Mouse (Mus musculus) c-Kit-positive CD71-negative TER-119-negative erythroid progenitor cells, embryonic 14.5 days (primary cell): ENCODE data around the gene Rab11a.
"Not testable (repeated sequence)": the region's sequence is repeated elsewhere in the genome, so short reads cannot be mapped to it uniquely, and the experiment has no call there.

Source experiments
- DNase-seq: peaks from one replicate; pipeline ENCODE4 v3.0.0-alpha.2; 2013; ENCODE audit warnings: low read depth

Gene Rab11a

DNA sequence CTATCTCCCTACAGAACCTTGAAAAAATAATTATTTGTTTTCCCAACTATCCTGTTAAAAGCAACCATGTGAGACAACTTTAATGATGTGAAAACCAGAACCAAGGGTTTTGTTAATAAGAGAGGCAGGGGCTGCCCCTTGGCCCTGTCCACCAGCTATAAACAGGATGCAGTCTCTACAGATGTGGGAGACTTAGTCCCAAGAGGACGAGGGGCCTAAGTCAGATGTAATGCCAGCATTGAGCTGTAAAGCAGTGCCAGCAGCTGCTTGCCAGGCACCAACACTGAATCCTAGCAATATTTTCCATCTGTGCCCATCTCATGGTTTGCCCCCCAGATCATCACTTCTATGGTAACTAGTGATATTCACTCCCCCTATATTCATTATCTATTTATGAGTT is 4.9 kb upstream of the Rab11a start:
- no peak for DNase-seq

DNA sequence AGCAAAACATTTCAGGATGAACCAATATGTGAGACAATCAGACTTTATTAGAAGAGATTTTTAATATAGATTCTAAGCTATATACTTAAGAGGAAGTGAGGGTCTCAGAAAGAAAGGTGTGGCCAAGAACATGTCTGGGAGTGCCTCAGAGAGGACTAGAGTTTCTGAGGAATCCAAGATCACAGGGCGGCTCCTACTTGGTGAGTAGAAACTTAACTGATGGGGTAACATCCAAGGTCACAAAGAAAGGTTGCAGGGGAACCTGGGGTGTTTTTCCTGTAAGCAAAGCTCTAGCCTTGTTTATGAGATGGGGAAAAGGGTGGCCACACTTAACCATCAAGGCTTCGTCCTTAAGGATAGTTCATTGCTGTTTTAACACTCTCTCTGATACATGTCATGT is 1.4 kb upstream of the Rab11a start:
- DNase-seq = no peak

DNA sequence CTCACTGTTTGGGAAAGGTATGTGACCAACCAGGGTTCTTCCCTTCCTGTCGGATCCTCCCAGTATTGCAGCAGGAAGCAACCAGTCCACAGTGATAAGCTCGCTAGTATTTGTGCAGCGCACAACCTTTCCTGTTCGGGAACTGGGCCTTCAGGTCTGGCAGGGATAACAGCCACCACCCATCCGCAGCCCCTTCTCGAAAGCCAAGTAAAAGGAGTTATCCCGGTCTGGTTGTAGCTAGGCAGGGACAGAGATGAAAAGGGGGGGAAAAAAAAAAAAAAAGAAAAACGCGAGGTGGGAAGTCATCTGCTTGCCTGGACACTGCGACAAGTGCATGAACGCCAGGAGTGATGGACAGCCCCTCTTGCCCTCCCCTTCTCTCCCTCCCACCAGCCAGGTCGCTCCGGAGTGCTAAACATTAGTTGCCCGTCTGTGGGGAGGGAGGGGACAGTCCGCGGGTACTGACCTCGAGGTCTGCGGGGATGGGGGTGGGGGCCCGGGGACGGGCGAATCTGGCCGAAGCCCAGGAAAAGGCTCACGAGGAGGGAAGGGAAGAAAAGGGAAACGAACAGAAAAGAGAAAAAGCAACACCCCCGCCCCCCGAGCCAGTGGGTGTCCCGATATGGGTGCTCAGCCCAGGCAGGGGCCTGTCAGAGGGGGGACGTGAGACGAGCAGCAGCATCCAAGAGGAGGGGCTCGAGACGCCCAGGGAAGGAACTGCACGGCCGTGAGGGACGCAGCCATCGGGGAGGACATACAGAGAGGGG is 736 bp downstream of the Rab11a start:
- peak; percentile 60 for DNase-seq

DNA sequence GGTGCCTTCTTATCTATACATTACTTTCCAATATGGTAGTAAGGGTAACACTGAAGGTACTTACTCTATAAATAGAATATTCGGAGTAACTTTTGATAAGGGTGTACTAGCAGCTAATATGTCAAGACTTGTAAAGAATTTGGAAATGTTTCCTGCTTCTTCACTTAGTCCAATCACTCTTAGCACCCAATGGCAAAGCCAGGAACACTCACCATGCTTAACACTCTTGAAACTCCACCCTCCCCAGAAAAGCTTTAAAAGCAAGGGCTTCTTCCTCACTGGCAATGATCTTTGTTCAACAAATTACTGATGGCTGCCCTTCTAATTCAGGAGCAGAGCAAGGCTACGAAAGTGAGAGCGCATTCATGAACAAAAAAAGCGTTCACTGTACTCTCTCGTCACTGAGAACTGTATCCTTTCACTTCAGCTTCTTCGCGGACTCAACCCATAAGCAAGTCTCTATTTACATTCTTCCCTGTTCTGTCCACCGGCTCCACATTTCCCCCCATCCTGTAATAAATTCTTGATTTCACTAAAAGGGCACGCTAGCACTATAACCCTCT is 1.4 kb downstream of the Rab11a start:
- no peak for DNase-seq

DNA sequence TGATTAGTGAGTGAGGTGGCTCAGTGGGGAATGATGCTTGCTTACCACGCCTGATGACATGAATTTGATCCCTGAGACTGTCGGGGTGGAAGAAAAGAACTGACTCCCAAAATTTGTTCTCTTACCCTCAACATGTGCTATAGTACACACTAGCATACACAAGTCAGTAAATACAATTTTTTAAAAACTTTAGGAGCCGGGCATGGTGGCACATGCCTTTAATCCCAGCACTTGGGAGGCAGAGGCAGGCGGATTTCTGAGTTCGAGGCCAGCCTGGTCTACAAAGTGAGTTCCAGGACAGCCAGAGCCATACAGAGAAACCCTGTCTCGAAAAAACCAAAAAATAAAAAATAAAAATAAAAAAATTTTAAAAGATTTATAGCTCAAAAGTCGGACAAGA is 2.6 kb downstream of the Rab11a start:
- DNase-seq = not testable (repeated sequence)

DNA sequence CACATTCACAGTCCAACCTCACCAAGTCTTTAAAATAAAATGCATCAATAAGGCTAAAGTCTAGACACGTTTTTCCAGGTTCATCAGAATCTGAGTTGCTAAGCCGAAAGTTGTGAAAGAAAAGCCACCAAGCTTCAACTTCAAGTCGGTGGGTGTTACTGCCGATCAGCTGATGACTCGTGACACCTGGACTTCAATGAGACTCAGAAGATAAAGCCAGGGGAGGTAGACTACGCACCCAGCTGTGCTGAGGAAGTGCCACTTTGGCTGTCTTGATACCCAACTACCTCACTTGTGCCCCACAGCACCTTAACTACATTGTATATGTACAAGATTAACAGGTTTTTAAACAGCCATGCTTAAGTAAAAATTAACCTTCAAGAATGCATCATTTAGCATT is 3.4 kb downstream of the Rab11a start:
- no peak for DNase-seq

DNA sequence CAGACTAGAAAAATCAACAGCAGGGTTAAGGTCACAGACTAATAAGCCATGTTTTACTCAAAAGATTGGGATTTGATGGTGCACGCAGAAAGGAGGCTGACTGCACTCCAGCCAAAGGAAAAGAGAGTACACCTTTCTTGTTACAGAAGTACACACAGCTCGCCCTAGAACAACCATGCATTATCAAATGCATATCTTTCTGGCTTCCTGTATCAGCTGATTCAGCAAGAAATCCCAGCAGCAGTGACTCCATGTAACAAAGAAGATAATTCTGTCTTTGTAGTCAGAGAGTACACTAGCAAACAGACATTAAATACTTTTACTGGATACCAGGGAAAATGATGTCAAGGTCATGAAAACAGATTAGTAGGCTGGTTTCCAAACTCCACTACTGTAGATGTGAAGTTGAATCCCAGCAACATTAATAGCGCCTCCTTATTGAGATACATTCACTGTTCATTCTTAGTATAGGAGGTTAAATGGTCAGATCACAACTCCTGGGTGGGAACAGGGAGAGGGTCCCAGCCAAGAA is 6.5 kb downstream of the Rab11a start:
- DNase-seq = no peak

DNA sequence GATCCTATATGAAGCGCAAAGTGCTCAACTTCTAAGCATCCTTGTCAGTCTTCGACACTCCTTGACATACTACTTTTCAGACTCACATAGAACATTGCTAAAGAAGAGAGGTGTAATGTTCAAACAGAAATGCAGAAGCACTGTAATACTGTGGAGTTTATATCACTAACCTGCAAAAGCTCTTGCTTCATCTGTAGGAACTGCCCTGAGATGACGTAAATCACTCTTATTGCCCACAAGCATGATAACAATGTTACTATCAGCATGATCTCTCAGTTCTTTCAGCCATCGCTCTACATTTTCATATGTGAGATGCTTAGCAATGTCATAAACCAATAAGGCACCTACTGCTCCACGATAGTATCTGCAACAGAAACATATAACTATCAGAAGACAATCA is 11.1 kb downstream of the Rab11a start:
- DNase-seq = no peak

DNA sequence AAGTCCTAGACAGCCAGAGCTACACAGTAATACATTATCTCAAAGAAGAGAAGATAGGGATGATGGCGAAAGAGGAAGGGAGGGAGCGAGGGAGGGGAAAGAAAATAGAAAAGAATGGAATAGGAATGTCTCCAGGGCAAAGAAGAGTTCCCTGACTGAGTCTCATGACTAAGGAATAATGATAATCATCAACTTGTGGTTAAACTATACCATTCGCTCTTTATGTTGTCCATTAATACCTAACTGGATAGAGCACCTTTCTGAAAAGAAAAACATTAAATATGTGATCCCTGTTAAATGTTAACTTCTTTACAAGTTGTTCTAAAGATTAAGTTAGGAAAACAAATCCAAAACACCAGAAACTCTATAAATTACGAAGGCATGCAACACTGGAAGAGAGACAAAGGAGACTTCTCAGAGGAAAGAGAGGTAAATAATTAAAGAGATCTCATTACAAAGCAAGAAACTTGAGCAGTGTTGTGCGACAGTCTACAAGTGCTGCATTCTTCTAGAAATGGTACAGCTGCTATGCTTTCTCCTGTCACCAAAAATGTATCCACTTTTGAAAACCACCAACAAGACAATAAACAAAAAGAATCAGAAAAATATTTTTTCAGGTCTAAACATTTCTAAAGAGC is 17.9 kb downstream of the Rab11a start:
- no peak for DNase-seq

DNA sequence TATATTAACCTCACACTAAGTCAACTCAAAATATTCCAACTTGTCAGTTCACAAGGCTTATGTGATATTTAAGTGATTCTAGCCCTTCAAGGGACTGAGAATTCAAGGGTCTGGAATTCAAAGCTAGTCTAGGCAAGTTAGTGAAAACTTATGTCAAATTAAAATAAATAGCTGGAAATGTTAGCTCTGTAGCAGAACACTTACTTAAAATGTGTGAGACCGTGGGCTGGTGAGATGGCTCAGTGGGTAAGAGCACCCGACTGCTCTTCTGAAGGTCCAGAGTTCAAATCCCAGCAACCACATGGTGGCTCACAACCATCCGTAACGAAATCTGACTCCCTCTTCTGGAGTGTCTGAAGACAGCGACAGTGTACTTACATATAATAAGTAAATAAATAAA is 27.3 kb downstream of the Rab11a start:
- DNase-seq = not testable (repeated sequence)

DNA sequence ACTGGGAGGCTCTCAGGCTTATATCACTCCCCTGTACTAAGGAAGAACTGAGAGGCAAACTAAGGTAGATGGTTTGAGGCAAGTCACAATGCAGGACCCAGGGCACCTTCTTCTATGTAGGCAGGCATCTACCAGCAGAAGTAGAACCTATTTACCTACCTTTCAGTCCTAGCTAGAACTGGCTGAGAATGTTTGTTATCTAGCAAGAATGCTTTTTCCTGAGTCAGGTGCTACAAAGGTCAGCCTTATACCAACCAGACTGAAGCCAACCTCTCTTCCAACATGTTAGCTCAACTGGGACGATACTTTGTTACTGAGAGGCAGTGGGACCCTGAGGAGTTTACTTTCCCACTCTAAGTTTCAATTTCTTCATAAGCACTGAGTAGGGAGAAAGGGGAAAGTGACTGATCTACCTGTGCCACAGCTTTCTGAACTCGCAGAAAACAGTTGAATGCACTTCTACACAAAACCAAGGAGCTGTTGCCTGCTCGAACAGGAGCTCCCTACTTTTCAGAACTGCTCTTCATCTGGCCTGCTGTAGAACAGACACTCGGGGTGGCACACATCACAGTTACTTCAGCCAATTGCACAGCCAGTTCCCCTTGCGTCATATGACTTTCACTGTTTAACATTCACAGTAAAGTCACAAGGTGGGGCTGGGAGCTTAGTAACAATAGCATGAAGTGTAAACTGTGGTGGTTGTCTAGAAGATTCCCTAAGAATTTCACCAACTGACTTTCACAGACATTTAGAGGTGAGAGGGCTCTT is 33.3 kb downstream of the Rab11a start:
- no peak for DNase-seq

DNA sequence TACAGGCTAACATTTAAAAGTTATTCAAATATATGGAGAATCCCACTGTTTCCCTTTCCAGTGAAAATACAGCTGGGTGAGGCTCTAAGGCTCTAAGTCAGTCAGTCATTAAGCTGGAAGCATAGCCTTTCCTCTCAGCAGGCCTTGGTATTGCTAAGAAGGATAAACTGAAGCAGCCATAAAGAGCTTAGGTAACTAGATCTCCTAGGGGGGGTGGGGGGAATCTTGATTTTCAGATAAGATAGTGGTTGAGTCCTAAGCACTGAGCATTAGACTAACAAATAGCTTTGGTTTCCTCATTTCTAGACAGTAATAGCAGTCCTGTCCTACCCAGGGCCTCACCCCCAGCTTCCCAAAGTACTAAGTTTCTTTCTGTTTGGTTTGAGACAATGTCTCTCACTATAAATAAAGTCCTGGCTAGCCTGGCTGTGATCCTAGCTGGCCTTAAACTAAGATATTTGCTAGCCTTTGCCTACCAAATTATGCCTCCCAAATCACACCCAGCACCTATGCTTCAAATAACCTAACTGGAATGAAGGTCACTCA is 34.1 kb downstream of the Rab11a start:
- DNase-seq = no peak

DNA sequence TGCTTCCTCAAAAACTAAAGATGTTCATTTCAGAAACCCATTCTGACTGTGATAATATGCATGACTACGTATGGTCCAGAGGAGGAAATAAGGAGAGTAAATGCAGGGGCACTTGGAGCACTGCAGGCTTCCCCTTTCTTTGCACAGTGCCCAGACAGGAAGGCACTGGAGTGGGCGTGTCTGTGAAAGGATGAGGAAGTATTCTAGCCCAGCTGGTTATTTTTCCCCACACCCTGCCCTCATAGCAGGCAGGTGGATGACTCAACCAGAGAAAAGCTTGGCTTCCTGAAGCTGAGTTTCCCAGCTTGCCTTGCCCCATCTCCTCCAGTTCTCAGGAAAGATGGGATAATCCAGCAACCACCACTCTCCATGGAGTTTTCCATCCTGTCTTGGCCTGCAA is 34.6 kb downstream of the Rab11a start:
- DNase-seq = peak; percentile 77

DNA sequence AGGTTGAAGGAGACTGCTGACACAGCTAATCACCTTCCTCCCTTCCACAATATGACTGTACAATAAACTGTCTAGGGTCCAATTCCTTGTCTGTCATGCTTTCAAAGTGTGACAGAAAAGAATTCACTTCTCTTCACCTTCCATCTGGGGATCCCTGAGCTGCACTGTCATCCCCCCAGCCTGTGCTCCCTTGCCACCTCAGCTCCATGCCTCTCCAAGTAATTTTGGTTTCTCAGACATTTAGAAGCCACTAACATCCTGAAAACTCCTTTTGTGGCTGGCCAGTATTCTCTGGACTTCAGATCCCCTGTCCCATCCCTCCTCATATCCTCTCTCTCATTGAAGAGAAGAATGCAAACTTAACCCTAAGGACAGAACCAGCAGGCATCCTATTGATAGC is 35.2 kb downstream of the Rab11a start:
- DNase-seq = no peak

DNA sequence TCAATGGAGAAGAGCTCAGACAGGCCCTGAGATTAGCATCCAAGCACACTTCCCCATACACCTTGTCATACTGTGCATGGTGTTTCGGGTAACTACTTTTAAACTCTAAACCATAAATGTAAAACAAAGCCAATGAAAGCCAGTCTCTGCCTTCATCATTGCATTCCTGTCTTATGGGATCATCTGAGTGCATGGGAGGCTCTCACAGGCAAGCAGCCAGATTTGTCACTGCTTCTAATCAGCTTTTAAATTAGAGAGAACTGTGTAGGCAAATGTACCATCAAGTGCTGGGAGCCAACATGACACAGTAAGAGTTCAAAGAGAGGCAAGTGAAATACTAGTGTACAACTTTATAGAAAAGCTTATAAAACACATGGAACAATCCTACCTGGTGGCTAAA is 35.9 kb downstream of the Rab11a start:
- no peak for DNase-seq

DNA sequence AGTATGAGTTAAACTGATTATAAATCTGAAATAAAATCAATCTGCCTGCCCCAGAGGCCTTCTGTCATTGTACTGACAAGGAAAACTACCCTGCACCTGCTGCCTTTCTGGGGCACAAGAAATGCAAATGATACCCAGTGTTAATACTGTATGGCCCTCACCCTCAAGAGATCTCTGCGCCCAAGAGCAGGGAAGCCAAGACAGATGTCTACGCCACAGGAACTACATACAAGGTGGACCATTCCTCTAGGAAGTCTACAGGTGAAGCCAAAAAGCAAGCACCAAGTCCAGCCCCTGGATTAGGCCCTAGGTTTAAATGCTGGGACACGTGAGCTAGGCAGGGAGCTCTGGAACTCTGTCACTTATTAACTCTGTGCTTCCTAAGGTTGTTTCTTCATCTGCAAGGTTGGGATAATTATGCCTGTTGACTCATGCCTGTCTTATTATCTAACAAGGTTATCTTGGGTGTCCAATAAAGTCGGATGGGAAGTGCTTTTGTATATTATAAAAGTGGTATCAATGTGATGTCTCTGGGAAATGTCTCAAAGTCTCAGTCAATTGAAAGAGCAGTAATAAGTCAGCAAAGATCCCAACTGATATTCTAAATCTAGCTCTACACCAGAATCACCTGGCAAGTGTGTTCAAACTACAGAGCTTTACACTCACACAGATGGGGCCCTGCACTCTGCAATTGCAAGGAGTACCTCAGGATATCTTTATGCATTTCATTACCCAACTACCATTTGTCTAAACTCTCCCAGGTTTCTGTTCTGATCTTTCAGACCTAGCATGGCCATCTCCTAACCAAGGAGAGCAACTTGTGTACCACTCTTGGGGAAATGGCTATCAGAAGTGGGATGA is 36.9 kb downstream of the Rab11a start:
- DNase-seq = no peak

DNA sequence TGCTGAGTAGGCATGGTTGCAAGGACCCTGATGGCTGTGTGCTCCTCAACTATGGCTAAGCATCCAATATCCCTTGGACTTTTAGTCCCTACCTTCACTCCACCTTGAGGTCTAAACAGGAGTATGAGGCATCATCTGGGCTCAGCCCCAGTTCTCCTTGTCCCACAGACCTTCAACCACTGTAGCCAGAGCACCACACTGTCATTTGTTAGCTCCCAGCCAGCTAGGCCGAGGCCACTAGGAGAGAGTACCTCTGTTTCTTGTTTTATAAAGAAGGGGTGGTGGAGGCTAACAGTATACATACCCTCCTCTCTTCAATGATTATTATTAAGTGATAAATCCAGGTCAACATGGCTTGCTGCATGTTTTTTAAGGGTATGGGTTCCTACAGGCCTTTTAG is 39.0 kb downstream of the Rab11a start:
- DNase-seq = no peak

DNA sequence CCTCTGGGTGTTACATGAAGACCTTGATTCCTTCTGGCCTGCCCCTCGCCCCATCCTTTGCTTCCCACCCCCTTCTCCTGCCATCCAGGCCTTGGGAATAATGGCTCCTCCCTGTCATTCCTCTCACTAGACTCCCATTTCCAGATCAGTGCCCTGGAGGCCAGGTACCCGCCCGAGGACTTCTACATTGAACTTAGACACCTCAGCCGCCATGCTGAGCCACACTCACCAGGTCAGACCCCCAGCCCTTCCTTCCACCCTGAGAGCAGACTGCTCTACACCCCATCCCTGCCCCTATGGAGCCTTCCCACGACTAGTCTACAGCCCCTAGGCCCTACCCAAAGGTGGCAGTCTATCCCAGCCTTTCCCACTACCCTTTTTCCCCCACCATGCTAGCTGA is 39.9 kb downstream of the Rab11a start:
- DNase-seq = no peak

DNA sequence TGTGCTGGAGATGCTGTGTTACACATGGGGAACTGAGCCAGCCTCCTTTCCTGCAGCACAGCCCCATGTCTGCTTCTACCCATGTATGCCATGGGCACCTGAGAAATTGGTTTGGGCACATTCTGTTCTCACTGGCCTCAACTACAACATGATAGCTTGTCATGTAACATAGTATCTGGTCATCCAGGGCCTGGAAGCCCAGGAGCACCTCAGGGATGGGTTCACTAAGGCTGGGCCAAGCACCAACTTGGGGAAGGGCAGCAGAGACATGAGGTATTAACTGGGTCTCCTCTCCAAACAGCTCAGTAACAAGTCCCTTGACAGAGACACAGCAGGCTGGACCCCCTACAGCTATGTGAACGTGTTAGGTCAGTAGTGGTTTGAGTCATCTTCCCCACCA is 40.6 kb downstream of the Rab11a start:
- no peak for DNase-seq

DNA sequence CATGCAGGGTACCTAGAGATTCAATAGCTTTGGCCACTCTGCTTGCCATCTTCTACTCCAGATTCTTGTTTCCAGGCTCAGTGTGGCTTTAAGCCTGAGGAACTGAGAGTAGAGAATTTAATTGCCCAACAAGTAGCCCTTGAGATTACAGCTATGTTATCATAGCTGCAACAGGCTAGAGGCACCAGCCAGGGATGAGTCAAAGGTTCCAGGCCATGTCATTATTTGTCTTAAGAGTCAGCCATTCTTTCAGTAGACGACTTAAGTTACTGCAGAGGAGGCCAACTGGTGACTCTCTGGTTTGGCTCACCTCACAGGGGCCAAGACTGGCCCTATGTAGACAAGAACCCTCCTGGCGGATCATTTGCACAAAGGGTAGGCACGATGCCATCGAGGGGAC is 41.2 kb downstream of the Rab11a start:
- no peak for DNase-seq

DNA sequence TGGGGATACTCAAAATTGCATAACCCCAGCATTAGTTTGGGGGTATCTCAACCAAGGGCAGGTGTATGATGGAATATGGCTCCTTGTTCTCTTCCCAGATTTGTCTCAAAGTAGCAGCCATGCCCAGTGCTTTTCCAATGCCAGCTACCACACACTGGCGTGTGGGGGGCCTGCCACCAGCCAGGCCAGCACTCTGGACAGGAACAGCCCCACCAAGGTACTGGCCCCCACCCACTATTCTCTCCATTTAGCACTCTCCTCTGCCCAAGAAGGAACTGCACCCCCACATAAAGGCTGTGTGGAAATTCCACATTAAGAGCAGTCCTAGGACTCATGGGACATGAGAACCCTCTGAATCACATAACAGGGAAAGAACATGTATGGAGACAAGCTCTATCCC is 42.3 kb downstream of the Rab11a start:
- DNase-seq = no peak
